Mouse (Mus musculus): ENCODE results near the gene Zfp579. TPM values are rescaled to one million over a fixed set of nuclear protein-coding genes. Genes with fewer than 3 reads are reported as not detected.

Gene Zfp579
- total RNA-seq, 2 experiments from 2014 or later, result 28.9 to 33.0 TPM

- H3K27ac ChIP-seq, result no peak overlapping the region
- TF ChIP-seq CTCF (IDR thresholded peaks at IDR 0.05), result no peak
- intact Hi-C loops (cut with DNase I), result no loop called here
- no peak for DNase-seq (ENCODE audit: extremely low spot score in 1 of 2, low spot score in 2 of 2)
- no peak overlapping the region for H3K4me3 ChIP-seq
Measured at GRCm38 (mm10) chr7:4993347-4993998, 2.5 kb downstream of the Zfp579 start.

- Histone ChIP-seq H3K27ac (no peak overlapping the region), H3K4me3 (no peak overlapping the region)
- no peak for DNase-seq (ENCODE audit: extremely low spot score in 1 of 2, low spot score in 2 of 2)
- intact Hi-C loops (cut with DNase I), result no loop called here
- no peak for TF ChIP-seq CTCF (IDR thresholded peaks at IDR 0.05)
Measured at GRCm38 (mm10) chr7:4988250-4988649, 7.7 kb downstream of the Zfp579 start.

GRCm38 (mm10) chr7:4976832-4977231 lies 19.1 kb downstream of the Zfp579 start:
- H3K27ac ChIP-seq, result no peak overlapping the region
- no peak overlapping the region for H3K4me3 ChIP-seq
- TF ChIP-seq CTCF (IDR thresholded peaks at IDR 0.05), result no peak; the same call in 1 of the 2 replicates
- DNase-seq (ENCODE audit: extremely low spot score in 1 of 2, low spot score in 2 of 2), result no peak
- intact Hi-C loops (cut with DNase I), result no loop called here

GRCm38 (mm10) chr7:4975455-4975854 lies 20.5 kb downstream of the Zfp579 start:
- no peak for TF ChIP-seq CTCF (IDR thresholded peaks at IDR 0.05)
- intact Hi-C loops (cut with DNase I), result no loop called here
- H3K4me3 ChIP-seq, result no peak overlapping the region
- no peak for DNase-seq (ENCODE audit: extremely low spot score in 1 of 2, low spot score in 2 of 2)
- no peak overlapping the region for H3K27ac ChIP-seq

GRCm38 (mm10) chr7:4972321-4973047 lies 23.5 kb downstream of the Zfp579 start:
- TF ChIP-seq CTCF (IDR thresholded peaks at IDR 0.05), result no peak
- Histone ChIP-seq H3K27ac (no peak overlapping the region), H3K4me3 (no peak overlapping the region)
- intact Hi-C loops (cut with DNase I), result no loop called here
- DNase-seq (ENCODE audit: extremely low spot score in 1 of 2, low spot score in 2 of 2), result no peak

GRCm38 (mm10) chr7:4971710-4972109 lies 24.2 kb downstream of the Zfp579 start:
- intact Hi-C loops (cut with DNase I), result no loop called here
- Histone ChIP-seq H3K4me3 (no peak overlapping the region), H3K27ac (no peak overlapping the region)
- DNase-seq (ENCODE audit: extremely low spot score in 1 of 2, low spot score in 2 of 2), result no peak
- TF ChIP-seq CTCF (IDR thresholded peaks at IDR 0.05), result no peak

GRCm38 (mm10) chr7:4971068-4971467 lies 24.9 kb downstream of the Zfp579 start, which contains the start of gene Sbk3:
Sbk3 (minus strand) TSS chr7:4971168.
- no peak for TF ChIP-seq CTCF (IDR thresholded peaks at IDR 0.05)
- Histone ChIP-seq H3K4me3 (no peak within 1 kb of the TSS), H3K27ac (no peak within 1 kb of the TSS)
- intact Hi-C loops (cut with DNase I), result no loop called here
- DNase-seq (ENCODE audit: extremely low spot score in 1 of 2, low spot score in 2 of 2), result no peak

- intact Hi-C loops (cut with DNase I), result loop anchor here (1.0 kb wide), 1 partner anchor 22 kb away; no protein-coding TSS in a partner anchor
- Histone ChIP-seq H3K27ac (no peak overlapping the region), H3K4me3 (no peak overlapping the region)
- TF ChIP-seq CTCF (IDR thresholded peaks at IDR 0.05), result no peak
- DNase-seq (ENCODE audit: extremely low spot score in 1 of 2, low spot score in 2 of 2), result no peak
Measured at GRCm38 (mm10) chr7:4964988-4965387, 31.0 kb downstream of the Zfp579 start.

- intact Hi-C loops (cut with DNase I), result loop anchor here (1.0 kb wide), 1 partner anchor 21 kb away; no protein-coding TSS in a partner anchor
- Histone ChIP-seq H3K4me3 (no peak within 1 kb of the TSS), H3K27ac (no peak within 1 kb of the TSS)
- DNase-seq (ENCODE audit: extremely low spot score in 1 of 2, low spot score in 2 of 2), result peak; percentile 71 to 74
- peak; percentile 77 for TF ChIP-seq CTCF (IDR thresholded peaks at IDR 0.05)
Measured at GRCm38 (mm10) chr7:4964272-4964671, 31.7 kb downstream of the Zfp579 start, which contains the start of gene Sbk2. Sbk2 (minus strand) TSS chr7:4964406.

- no peak; the same call in 1 of the 2 replicates for TF ChIP-seq CTCF (IDR thresholded peaks at IDR 0.05)
- Histone ChIP-seq H3K4me3 (no peak overlapping the region), H3K27ac (no peak overlapping the region)
- no peak for DNase-seq (ENCODE audit: extremely low spot score in 1 of 2, low spot score in 2 of 2)
- intact Hi-C loops (cut with DNase I), result no loop called here
Measured at GRCm38 (mm10) chr7:4963527-4963926, 32.4 kb downstream of the Zfp579 start.

GRCm38 (mm10) chr7:4957361-4957760 lies 38.6 kb downstream of the Zfp579 start:
- no peak for DNase-seq (ENCODE audit: extremely low spot score in 1 of 2, low spot score in 2 of 2)
- Histone ChIP-seq H3K4me3 (no peak overlapping the region), H3K27ac (no peak overlapping the region)
- no peak for TF ChIP-seq CTCF (IDR thresholded peaks at IDR 0.05)
- intact Hi-C loops (cut with DNase I), result no loop called here

GRCm38 (mm10) chr7:4953815-4954445 lies 42.0 kb downstream of the Zfp579 start:
- DNase-seq (ENCODE audit: extremely low spot score in 1 of 2, low spot score in 2 of 2), result no peak

More at GRCm38 (mm10) chr7:4953815-4954445, 42.0 kb downstream of the Zfp579 start:
- no peak overlapping the region for H3K27ac ChIP-seq
- TF ChIP-seq CTCF (IDR thresholded peaks at IDR 0.05), result no peak
- no peak overlapping the region for H3K4me3 ChIP-seq
- intact Hi-C loops (cut with DNase I), result no loop called here

All from left cerebral cortex, adult 2 months (tissue).